Mouse (Mus musculus) thymus, adult 2 months (tissue): ENCODE data around the gene Dst. TPM values are rescaled to one million over a fixed set of nuclear protein-coding genes. Genes with fewer than 3 reads are reported as not detected.
"Not testable (repeated sequence)": the region's sequence is repeated elsewhere in the genome, so short reads cannot be mapped to it uniquely, and the experiment has no call there.

ENCODE experiments used
- DNase-seq: peaks from one replicate; pipeline ENCODE4 v3.0.0; 2021
- H3K27ac ChIP-seq: fragments of 200-500 bp; 2 replicates; pipeline ENCODE4 v1.5.1; 2012; ENCODE audit warnings: low read length, control low read depth; ENCODE audit not compliant: control insufficient read depth, insufficient read depth
- H3K27me3 ChIP-seq: fragments of 200-500 bp; 2 replicates; pipeline ENCODE4 v1.6.1; 2012; ENCODE audit warnings: mild to moderate bottlenecking, low read length, moderate library complexity, mixed read lengths; ENCODE audit not compliant: control insufficient read depth, insufficient read depth
- H3K36me3 ChIP-seq: fragments of 200-500 bp; 2 replicates; pipeline ENCODE4 v1.6.1; 2012; ENCODE audit warnings: mild to moderate bottlenecking, low read length, moderate library complexity; ENCODE audit not compliant: control insufficient read depth, insufficient read depth
- H3K4me1 ChIP-seq: fragments of 200-500 bp; replicated peaks from 2 replicates; pipeline ENCODE4 v1.6.1; 2012; ENCODE audit warnings: low read length; ENCODE audit not compliant: control insufficient read depth, insufficient read depth
- H3K4me3 ChIP-seq: fragments of 200-500 bp; 2 replicates; pipeline ENCODE4 v1.5.1; 2012; ENCODE audit warnings: mild to moderate bottlenecking, low read length, control low read depth, moderate library complexity; ENCODE audit not compliant: control insufficient read depth, insufficient read depth
- CTCF ChIP-seq: fragments of 200-500 bp; IDR thresholded peaks from 2 replicates; pipeline ENCODE4 v1.5.1; 2012; ENCODE audit warnings: mild to moderate bottlenecking, control low read depth, low read length, moderate library complexity, borderline replicate concordance; ENCODE audit not compliant: control insufficient read depth, poor library complexity, insufficient read depth; ENCODE audit errors: extremely low read depth
- POLR2A ChIP-seq: fragments of 200-500 bp; IDR thresholded peaks from 2 replicates; pipeline ENCODE4 v1.6.1; 2012; ENCODE audit warnings: mild to moderate bottlenecking, low read length, control low read depth, moderate library complexity; ENCODE audit not compliant: control insufficient read depth, poor library complexity, insufficient read depth; ENCODE audit errors: extremely low read depth
- WGBS: fragments of 180-500 bp; shearing (Covaris S2); methylation state at CpG from one replicate; pipeline ENCODE4 v1.1.7; 2018; 5-methylcytosine and 5-hydroxymethylcytosine counted together
- polyA plus RNA-seq: library from polyadenylated mRNA; depleted of rRNA; stranded (reverse); fragments of >200 nt; gene quantifications from 2 replicates; pipeline ENCODE4 v1.2.3, GENCODE M21; 2012

The Dst gene
- polyA plus RNA-seq, 1 experiment = 24.2 TPM

- Histone ChIP-seq H3K27ac (no peak overlapping the region), H3K27me3 (no peaks in the 10 kb centered on the region), H3K4me3 (no peak overlapping the region), H3K36me3 (no peaks in the 10 kb centered on the region), H3K4me1 (no peaks in the 10 kb centered on the region)
- 94% methylated on average over 1 of the region's 1 CpGs for WGBS
- DNase-seq = no peak
- TF ChIP-seq POLR2A (no peak), CTCF (no peak)
Observed at GRCm38 (mm10) chr1:34061860-34062259, 153.8 kb downstream of the Dst start.

- no peak overlapping the region for H3K27ac ChIP-seq
- no peak for TF ChIP-seq CTCF
- no peak for TF ChIP-seq POLR2A
- H3K4me3 ChIP-seq = no peak overlapping the region
- no peak for DNase-seq
- no peaks in the 10 kb centered on the region for H3K27me3 ChIP-seq
- WGBS = 92% methylated on average over 3 of the region's 3 CpGs
- no peaks in the 10 kb centered on the region for H3K36me3 ChIP-seq
- no peaks in the 10 kb centered on the region for H3K4me1 ChIP-seq
Observed at GRCm38 (mm10) chr1:34063943-34064342, 155.9 kb downstream of the Dst start.

- Histone ChIP-seq H3K27ac (no peak overlapping the region), H3K4me1 (no peaks in the 10 kb centered on the region), H3K36me3 (no peaks in the 10 kb centered on the region), H3K4me3 (no peak overlapping the region), H3K27me3 (no peaks in the 10 kb centered on the region)
- TF ChIP-seq CTCF (no peak), POLR2A (no peak)
- DNase-seq = no peak
- WGBS = 94% methylated on average over 5 of the region's 5 CpGs
Observed at GRCm38 (mm10) chr1:34065551-34066048, 157.6 kb downstream of the Dst start.

GRCm38 (mm10) chr1:34066401-34066800 is 158.4 kb downstream of the Dst start:
- not testable (repeated sequence) for H3K4me1 ChIP-seq, DNase-seq, H3K27ac ChIP-seq, H3K27me3 ChIP-seq, H3K4me3 ChIP-seq, H3K36me3 ChIP-seq
- 98% methylated on average over 4 of the region's 4 CpGs for WGBS

GRCm38 (mm10) chr1:34068341-34068740 is 160.3 kb downstream of the Dst start:
- H3K27me3 ChIP-seq = no peaks in the 10 kb centered on the region
- H3K27ac ChIP-seq = no peak overlapping the region
- H3K36me3 ChIP-seq = no peaks in the 10 kb centered on the region
- DNase-seq = peak; percentile 36
- no peaks in the 10 kb centered on the region for H3K4me1 ChIP-seq
- no peak for TF ChIP-seq POLR2A
- no peak for TF ChIP-seq CTCF
- H3K4me3 ChIP-seq = no peak overlapping the region
- WGBS = 76% methylated on average over 5 of the region's 5 CpGs

- no peak for DNase-seq
- Histone ChIP-seq H3K4me1 (no peaks in the 10 kb centered on the region), H3K27me3 (no peaks in the 10 kb centered on the region), H3K4me3 (no peak overlapping the region), H3K36me3 (no peaks in the 10 kb centered on the region), H3K27ac (no peak overlapping the region)
- WGBS = 94% methylated on average over 10 of the region's 10 CpGs
- TF ChIP-seq POLR2A (no peak), CTCF (no peak)
Observed at GRCm38 (mm10) chr1:34069514-34070290, 161.7 kb downstream of the Dst start.

- no peak for TF ChIP-seq POLR2A
- no peak for TF ChIP-seq CTCF
- DNase-seq = no peak
- no peaks in the 10 kb centered on the region for H3K4me1 ChIP-seq
- H3K27me3 ChIP-seq = no peaks in the 10 kb centered on the region
- H3K36me3 ChIP-seq = no peaks in the 10 kb centered on the region
- no peak overlapping the region for H3K4me3 ChIP-seq
- 53% methylated on average over 7 of the region's 7 CpGs for WGBS
- no peak overlapping the region for H3K27ac ChIP-seq
Observed at GRCm38 (mm10) chr1:34070474-34070873, 162.4 kb downstream of the Dst start.
